Mouse (Mus musculus): Measurements from ENCODE around the gene A930004D18Rik.

DNA sequence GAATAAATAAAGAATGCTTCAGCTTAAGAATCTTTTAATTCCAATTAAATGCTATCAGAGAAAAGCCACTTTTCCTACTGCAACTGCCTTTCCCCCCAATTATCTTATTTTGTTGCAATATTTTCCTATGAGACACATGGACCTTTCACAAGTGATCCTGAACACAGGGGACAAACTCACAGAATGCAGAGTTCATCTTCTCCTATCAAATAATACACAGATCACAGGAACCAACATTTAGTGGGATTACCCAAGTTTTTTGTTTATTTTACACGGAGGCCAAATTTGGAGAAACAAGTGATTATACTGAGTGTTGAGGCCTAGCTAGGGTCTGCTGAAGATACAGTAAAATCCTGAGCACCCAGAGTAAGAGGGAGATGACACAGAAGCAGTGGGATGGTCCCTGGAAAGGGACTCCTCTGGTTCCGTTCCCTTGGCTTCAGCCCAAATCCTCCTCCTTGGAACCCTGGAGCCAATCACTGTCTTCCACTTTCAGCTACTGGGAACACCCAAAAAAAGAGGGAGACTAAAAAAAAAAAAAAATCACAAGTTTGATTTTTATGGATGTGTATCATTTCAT lies 16.5 kb upstream of the A930004D18Rik start:
- no peak for TF ChIP-seq CTCF (IDR thresholded peaks at IDR 0.05; ENCODE audit: low read depth, low read length)
- TF ChIP-seq POLR2A (IDR thresholded peaks at IDR 0.05; ENCODE audit: extremely low read depth, insufficient read depth, low read length): no peak

Data from liver, adult 2 months (tissue).